Mouse (Mus musculus) olfactory bulb, adult 2 months (tissue): ENCODE results near the gene Kif2a.

Experiments
- CTCF ChIP-seq: fragments of 200-500 bp; IDR thresholded peaks from 2 replicates; pipeline ENCODE4 v1.5.1; 2012; ENCODE audit warnings: low read depth, mild to moderate bottlenecking, low read length, moderate library complexity; ENCODE audit not compliant: insufficient read depth
- POLR2A ChIP-seq: fragments of 200-500 bp; IDR thresholded peaks from 2 replicates; pipeline ENCODE4 v1.6.1; 2012; ENCODE audit warnings: mild to moderate bottlenecking, low read depth, low read length, moderate library complexity; ENCODE audit not compliant: insufficient read depth

GRCm38 (mm10) chr13:107035078-107035477 is 13.2 kb upstream of the Kif2a start:
- TF ChIP-seq CTCF (no peak), POLR2A (no peak)
